Mouse (Mus musculus) testis, adult 2 months (tissue): ENCODE measurements around the gene Slc51b. TPM values are rescaled to one million over a fixed set of nuclear protein-coding genes. Genes with fewer than 3 reads are reported as not detected.
A peak's percentile ranks its signal among the peaks of the same experiment; 100 is the strongest.

Experiments
- H3K27ac ChIP-seq: fragments of 200-500 bp; 2 replicates; pipeline ENCODE4 v1.5.1; 2012; ENCODE audit warnings: low read depth, low read length; ENCODE audit not compliant: control insufficient read depth, insufficient read depth
- H3K27me3 ChIP-seq: fragments of 200-500 bp; 2 replicates; pipeline ENCODE4 v1.6.1; 2012; ENCODE audit warnings: mild to moderate bottlenecking, low read length, moderate library complexity; ENCODE audit not compliant: control insufficient read depth, insufficient read depth
- H3K36me3 ChIP-seq: fragments of 200-500 bp; 2 replicates; pipeline ENCODE4 v1.6.1; 2012; ENCODE audit warnings: mild to moderate bottlenecking, low read length; ENCODE audit not compliant: control insufficient read depth, insufficient read depth
- H3K4me1 ChIP-seq: fragments of 200-500 bp; 2 replicates; pipeline ENCODE4 v1.6.1; 2012; ENCODE audit warnings: low read length; ENCODE audit not compliant: control insufficient read depth, insufficient read depth
- H3K4me3 ChIP-seq: fragments of 200-500 bp; 2 replicates; pipeline ENCODE4 v1.5.1; 2012; ENCODE audit warnings: low read depth, mild to moderate bottlenecking, low read length, moderate library complexity, mixed read lengths; ENCODE audit not compliant: control insufficient read depth
- CTCF ChIP-seq: fragments of 200-500 bp; IDR thresholded peaks from 2 replicates; pipeline ENCODE4 v1.5.1; 2012; ENCODE audit warnings: low read depth, mild to moderate bottlenecking, inconsistent platforms, low read length, moderate library complexity; ENCODE audit not compliant: control insufficient read depth, insufficient read depth, insufficient replicate concordance
- POLR2A ChIP-seq: fragments of 200-500 bp; IDR thresholded peaks from 2 replicates; pipeline ENCODE4 v1.6.1; 2012; ENCODE audit warnings: low read depth, mild to moderate bottlenecking, inconsistent platforms, low read length, moderate library complexity; ENCODE audit not compliant: control insufficient read depth
- polyA plus RNA-seq: library from polyadenylated mRNA; depleted of rRNA; stranded (reverse); fragments of >200 nt; gene quantifications from 2 replicates; pipeline ENCODE4 v1.2.3, GENCODE M21; 2012

The Slc51b gene
- polyA plus RNA-seq, 1 experiment = not detected

DNA sequence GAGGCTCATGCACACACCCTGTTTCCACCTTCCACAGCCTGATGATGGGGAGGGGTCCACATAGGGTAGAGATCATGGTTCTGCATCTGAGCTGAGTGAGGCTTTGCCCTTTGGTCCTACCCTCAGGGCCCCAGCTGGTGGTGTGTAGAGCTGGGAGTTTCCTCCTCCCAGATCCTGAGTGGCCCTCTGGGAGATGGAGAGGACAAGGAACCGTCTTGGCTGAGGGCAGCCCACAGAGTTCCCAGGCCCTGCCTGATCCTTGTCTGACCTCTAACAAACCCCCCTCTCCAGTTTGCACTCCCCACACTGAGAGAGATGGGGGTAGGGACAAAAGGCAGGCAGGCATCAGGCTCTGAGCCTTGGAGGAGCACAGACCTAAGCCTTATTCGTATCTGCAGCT lies 28.4 kb downstream of the Slc51b start:
- no peaks in the 10 kb centered on the region for H3K27me3 ChIP-seq
- H3K4me1 ChIP-seq = peaks cover 9% of the 10 kb centered on the region
- no peaks in the 10 kb centered on the region for H3K36me3 ChIP-seq
- no peak overlapping the region for H3K4me3 ChIP-seq
- H3K27ac ChIP-seq = no peak overlapping the region
- TF ChIP-seq POLR2A (no peak), CTCF (no peak)

DNA sequence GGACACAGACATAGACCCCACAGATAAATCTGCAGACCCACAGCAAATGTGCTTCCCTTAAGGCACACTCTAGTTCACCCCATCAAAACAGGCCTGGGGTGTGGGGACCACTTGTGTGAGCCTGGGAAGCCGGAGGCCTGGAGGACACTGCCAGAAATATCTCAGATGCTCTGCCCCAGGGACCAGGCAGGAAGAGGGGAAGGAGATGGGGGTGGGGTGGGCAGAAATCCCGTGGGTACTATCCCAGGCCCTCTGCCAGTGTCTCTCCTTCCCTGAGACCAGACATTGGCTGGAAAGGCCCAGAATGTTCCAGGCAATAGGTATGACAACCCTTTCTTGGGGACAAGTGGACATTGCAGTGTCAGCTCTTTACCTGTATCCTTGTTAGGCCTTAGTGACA lies 29.1 kb downstream of the Slc51b start:
- no peak overlapping the region for H3K4me3 ChIP-seq
- H3K4me1 ChIP-seq = peaks cover 9% of the 10 kb centered on the region
- no peak overlapping the region for H3K27ac ChIP-seq
- H3K27me3 ChIP-seq = no peaks in the 10 kb centered on the region
- H3K36me3 ChIP-seq = no peaks in the 10 kb centered on the region
- no peak for TF ChIP-seq CTCF
- TF ChIP-seq POLR2A = no peak

- TF ChIP-seq POLR2A (no peak), CTCF (peak; percentile 70; the same call in 1 of the 2 replicates)
- Histone ChIP-seq H3K36me3 (no peaks in the 10 kb centered on the region), H3K4me1 (peaks cover 6% of the 10 kb centered on the region; the same call in 1 of the 2 replicates), H3K27me3 (no peaks in the 10 kb centered on the region), H3K4me3 (no peak overlapping the region), H3K27ac (no peak overlapping the region)
Observed at GRCm38 (mm10) chr9:65392638-65393364, 30.0 kb downstream of the Slc51b start.

- no peak within 1 kb of the TSS for H3K27ac ChIP-seq
- H3K36me3 ChIP-seq = no peaks in the 10 kb centered on the region
- peak within 1 kb of the TSS; percentile 77 for H3K4me3 ChIP-seq
- H3K4me1 ChIP-seq = peaks cover 6% of the 10 kb centered on the region; the same call in 1 of the 2 replicates
- TF ChIP-seq CTCF (no peak), POLR2A (no peak)
- H3K27me3 ChIP-seq = no peaks in the 10 kb centered on the region
Observed at GRCm38 (mm10) chr9:65391613-65391964, 31.2 kb downstream of the Slc51b start, which contains the start of gene Kbtbd13. Kbtbd13 (minus strand) TSS chr9:65391652.

DNA sequence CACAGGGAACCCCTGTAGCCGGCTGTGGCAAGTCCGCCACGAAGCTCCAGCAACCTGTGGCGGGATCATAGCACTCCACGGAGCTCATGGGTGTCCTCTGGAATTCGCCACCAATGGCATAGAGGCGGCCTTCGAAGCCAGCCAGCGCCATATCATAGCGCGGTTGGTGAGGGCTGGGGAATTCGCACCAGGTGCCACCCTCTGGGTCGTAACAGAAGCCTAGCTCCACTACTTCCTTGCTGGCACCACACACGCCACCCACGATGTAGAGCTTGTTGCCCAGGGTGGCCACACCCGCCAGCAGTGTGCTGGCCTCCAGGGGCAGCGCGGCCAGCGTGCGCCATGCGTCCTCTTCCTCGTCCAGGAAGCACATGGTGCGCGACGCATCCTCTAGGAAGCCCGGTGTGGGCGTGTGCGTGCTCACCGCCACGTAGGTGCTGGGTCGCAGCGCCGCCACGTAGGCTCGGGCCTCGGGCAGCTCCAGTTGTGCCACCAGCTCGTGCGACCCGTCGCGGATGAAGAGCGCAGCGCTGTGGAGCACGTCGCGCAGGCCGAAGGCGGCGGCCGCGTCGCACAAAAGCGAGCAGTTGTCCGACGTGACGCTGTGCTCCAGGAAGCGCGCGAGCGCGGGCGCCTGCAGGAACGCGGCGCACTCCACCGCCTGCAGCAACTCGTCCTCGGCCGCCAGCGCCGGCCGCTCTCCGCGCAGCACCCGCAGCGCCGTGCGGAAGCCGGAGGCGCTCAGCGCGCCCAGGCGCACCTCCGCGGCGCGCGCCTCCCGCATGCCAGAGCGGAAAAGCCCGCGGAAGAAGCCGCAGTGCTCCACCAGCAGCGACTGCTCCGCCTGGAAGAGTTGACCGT lies 31.8 kb downstream of the Slc51b start:
- TF ChIP-seq POLR2A (no peak), CTCF (no peak)
- H3K36me3 ChIP-seq = no peaks in the 10 kb centered on the region
- H3K4me1 ChIP-seq = peaks cover 6% of the 10 kb centered on the region; the same call in 1 of the 2 replicates
- H3K27ac ChIP-seq = no peak overlapping the region
- H3K4me3 ChIP-seq = peak overlapping the region; percentile 77
- H3K27me3 ChIP-seq = no peaks in the 10 kb centered on the region

- Histone ChIP-seq H3K4me1 (peaks cover 7% of the 10 kb centered on the region; the same call in 1 of the 2 replicates), H3K36me3 (no peaks in the 10 kb centered on the region), H3K27ac (no peak overlapping the region), H3K4me3 (no peak overlapping the region), H3K27me3 (no peaks in the 10 kb centered on the region)
- TF ChIP-seq POLR2A = no peak
- TF ChIP-seq CTCF = no peak
Observed at GRCm38 (mm10) chr9:65386373-65387140, 36.2 kb downstream of the Slc51b start.

GRCm38 (mm10) chr9:65384276-65384675 lies 38.5 kb downstream of the Slc51b start:
- Histone ChIP-seq H3K36me3 (no peaks in the 10 kb centered on the region), H3K27ac (no peak overlapping the region), H3K4me1 (peaks cover 2% of the 10 kb centered on the region; the same call in 1 of the 2 replicates), H3K27me3 (no peaks in the 10 kb centered on the region), H3K4me3 (no peak overlapping the region)
- TF ChIP-seq CTCF (no peak), POLR2A (no peak)
